Mouse (Mus musculus): ENCODE data around the gene Ppp2r2c.

DNA sequence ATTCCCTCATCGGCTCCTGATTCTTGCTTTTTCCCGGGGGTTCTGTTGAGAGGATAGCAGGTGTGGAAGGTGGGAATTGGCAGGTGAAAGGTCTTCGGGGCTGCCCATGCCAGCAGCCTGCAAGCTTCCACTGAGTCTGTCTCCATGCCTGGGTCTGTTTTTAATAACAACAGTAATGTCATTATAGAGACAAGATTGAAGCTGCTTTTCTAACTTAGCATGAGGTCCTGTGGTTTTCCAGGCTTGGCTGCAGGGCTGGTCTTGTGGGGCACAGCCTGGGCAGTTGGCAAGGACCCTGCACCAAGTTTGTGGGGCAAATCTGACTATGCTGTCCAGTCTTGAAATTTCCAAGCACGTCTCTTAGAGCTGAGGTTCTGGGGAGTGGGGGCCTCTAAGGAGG is 7.6 kb downstream of the Ppp2r2c start:
- TF ChIP-seq POLR2A (IDR thresholded peaks at IDR 0.05; ENCODE audit: insufficient read depth, low read depth, low read length), result no peak
- no peak for TF ChIP-seq CTCF (IDR thresholded peaks at IDR 0.05)
- TF ChIP-seq EP300 (IDR thresholded peaks at IDR 0.05; ENCODE audit: insufficient read depth, low read depth, low read length), result no peak
